24 mouse cellular contexts compared by ENCODE assay signal in genomic region chr2:136711155-136711554, GRCm38 (mm10). TPM values are rescaled to one million over a fixed set of nuclear protein-coding genes. Genes with fewer than 3 reads are reported as not detected.
A peak's percentile ranks its signal among the peaks of the same experiment; 100 is the strongest.
DNase-seq lines count a peak whose midpoint lies in the region; ATAC-seq and TF ChIP-seq lines count a peak whose summit lies in the region.
"Had no signal": no experiment of that assay in that cellular context is flagged by ENCODE, and none has a peak within 500 bp of the region (broad histone marks: within the 10 kb centered on the region; RNA-seq: fewer than 3 reads in every experiment).

No protein-coding gene starts in this region.

- H3K4me3 ChIP-seq in forebrain, postnatal 0 days (ENCODE audit: low read depth, low read length) = no peak overlapping the region
- H3K4me3 ChIP-seq in forebrain, embryonic 14.5 days (ENCODE audit: low read depth, low read length) = no peak overlapping the region
- no peak overlapping the region for H3K4me3 ChIP-seq in midbrain, embryonic 13.5 days (replicated peaks)
- H3K4me3 ChIP-seq in midbrain, embryonic 11.5 days (ENCODE audit: low read depth, low read length) = no peak overlapping the region
- H3K4me3 ChIP-seq in midbrain, embryonic 15.5 days = no peak overlapping the region
- H3K4me3 ChIP-seq in neural tube, embryonic 15.5 days (replicated peaks) = no peak overlapping the region
- H3K4me3 ChIP-seq: limb, embryonic 15.5 days; megakaryocyte, embryonic 14.5 days had no signal

- no peaks in the 10 kb centered on the region for H3K36me3 ChIP-seq in forebrain, postnatal 0 days (ENCODE audit: insufficient read depth)
- no peaks in the 10 kb centered on the region for H3K36me3 ChIP-seq in forebrain, embryonic 14.5 days (ENCODE audit: control insufficient read depth, insufficient read depth, low read length)
- H3K36me3 ChIP-seq in midbrain, embryonic 13.5 days = no peaks in the 10 kb centered on the region
- no peaks in the 10 kb centered on the region for H3K36me3 ChIP-seq in midbrain, embryonic 11.5 days (ENCODE audit: control insufficient read depth, insufficient read depth, low read length)
- no peaks in the 10 kb centered on the region for H3K36me3 ChIP-seq in midbrain, embryonic 15.5 days (replicated peaks)
- H3K36me3 ChIP-seq in neural tube, embryonic 15.5 days = no peaks in the 10 kb centered on the region
- H3K36me3 ChIP-seq: forebrain, embryonic 10.5 days; G1E; heart, embryonic 15.5 days; intestine, embryonic 15.5 days; limb, embryonic 15.5 days had no signal

- DNase-seq in forebrain, postnatal 0 days = no peak
- DNase-seq in forebrain, embryonic 14.5 days (ENCODE audit: low spot score) = no peak
- no peak for DNase-seq in midbrain, embryonic 11.5 days (ENCODE audit: low spot score, missing footprints)
- DNase-seq in thymus, postnatal 0 days (ENCODE audit: low spot score) = no peak
- DNase-seq: adrenal gland, postnatal 36 days; cerebellum, adult 11 months; heart, postnatal 4 days; kidney, postnatal 25 days; left cerebral cortex, postnatal 4 days; lung, embryonic 14.5 days; thymus, postnatal 14 days had no signal

- 27% methylated on average over 3 of the region's 3 CpGs for WGBS in forebrain, postnatal 0 days
- WGBS in forebrain, embryonic 14.5 days = 26% methylated on average over 3 of the region's 3 CpGs
- 24% methylated on average over 3 of the region's 3 CpGs for WGBS in midbrain, embryonic 13.5 days
- WGBS in midbrain, embryonic 11.5 days = 43% methylated on average over 3 of the region's 3 CpGs
- 26% methylated on average over 3 of the region's 3 CpGs for WGBS in midbrain, embryonic 15.5 days
- WGBS in neural tube, embryonic 15.5 days = 35% methylated on average over 3 of the region's 3 CpGs

- H3K9me3 ChIP-seq in forebrain, postnatal 0 days (ENCODE audit: low read length) = no peaks in the 10 kb centered on the region
- H3K9me3 ChIP-seq in forebrain, embryonic 14.5 days (replicated peaks; ENCODE audit: control insufficient read depth, low read length) = no peaks in the 10 kb centered on the region
- no peaks in the 10 kb centered on the region for H3K9me3 ChIP-seq in midbrain, embryonic 13.5 days
- no peaks in the 10 kb centered on the region for H3K9me3 ChIP-seq in midbrain, embryonic 11.5 days (ENCODE audit: control insufficient read depth, low read length)
- no peaks in the 10 kb centered on the region for H3K9me3 ChIP-seq in midbrain, embryonic 15.5 days
- H3K9me3 ChIP-seq in neural tube, embryonic 15.5 days (replicated peaks) = no peaks in the 10 kb centered on the region
- H3K9me3 ChIP-seq: forebrain, embryonic 10.5 days; heart, embryonic 15.5 days; intestine, embryonic 15.5 days; limb, embryonic 15.5 days had no signal

- no peak overlapping the region for H3K27ac ChIP-seq in forebrain, postnatal 0 days (ENCODE audit: low read depth, low read length)
- H3K27ac ChIP-seq in forebrain, embryonic 14.5 days (ENCODE audit: low read depth, low read length) = no peak overlapping the region
- no peak overlapping the region for H3K27ac ChIP-seq in midbrain, embryonic 13.5 days
- H3K27ac ChIP-seq in midbrain, embryonic 11.5 days (ENCODE audit: low read depth, low read length) = no peak overlapping the region
- H3K27ac ChIP-seq in midbrain, embryonic 15.5 days = no peak overlapping the region
- no peak overlapping the region; the same call in 1 of the 2 replicates for H3K27ac ChIP-seq in neural tube, embryonic 15.5 days (replicated peaks)
- H3K27ac ChIP-seq: heart, embryonic 15.5 days; intestine, embryonic 15.5 days; limb, embryonic 15.5 days; liver, embryonic 14.5 days had no signal

- TF ChIP-seq CTCF in forebrain, postnatal 0 days (IDR thresholded peaks at IDR 0.05; ENCODE audit: low read depth) = no peak

- H3K4me1 ChIP-seq in forebrain, postnatal 0 days (ENCODE audit: insufficient read depth) = peaks cover 5% of the 10 kb centered on the region
- H3K4me1 ChIP-seq in forebrain, embryonic 14.5 days (ENCODE audit: control insufficient read depth, insufficient read depth, low read length) = peaks cover 7% of the 10 kb centered on the region; the same call in 1 of the 2 replicates
- H3K4me1 ChIP-seq in midbrain, embryonic 13.5 days (replicated peaks) = peaks cover 19% of the 10 kb centered on the region
- H3K4me1 ChIP-seq in midbrain, embryonic 11.5 days (ENCODE audit: control insufficient read depth, insufficient read depth, low read length) = peaks cover 5% of the 10 kb centered on the region; the same call in 1 of the 2 replicates
- peaks cover 24% of the 10 kb centered on the region for H3K4me1 ChIP-seq in midbrain, embryonic 15.5 days
- peaks cover 22% of the 10 kb centered on the region for H3K4me1 ChIP-seq in neural tube, embryonic 15.5 days

- no peak overlapping the region for H3K9ac ChIP-seq in forebrain, postnatal 0 days
- H3K9ac ChIP-seq in forebrain, embryonic 14.5 days (ENCODE audit: low read length) = no peak overlapping the region
- no peak overlapping the region for H3K9ac ChIP-seq in midbrain, embryonic 13.5 days (replicated peaks)
- no peak overlapping the region for H3K9ac ChIP-seq in midbrain, embryonic 11.5 days (ENCODE audit: low read length)
- no peak overlapping the region for H3K9ac ChIP-seq in midbrain, embryonic 15.5 days
- H3K9ac ChIP-seq in neural tube, embryonic 15.5 days (replicated peaks) = no peak overlapping the region
- H3K9ac ChIP-seq: heart, embryonic 15.5 days; intestine, embryonic 15.5 days; limb, embryonic 15.5 days; liver, embryonic 14.5 days; lung, embryonic 14.5 days had no signal

- peak overlapping the region; percentile 62; the same call in 1 of the 2 replicates for H3K4me2 ChIP-seq in forebrain, postnatal 0 days (ENCODE audit: low read depth)
- no peak overlapping the region for H3K4me2 ChIP-seq in forebrain, embryonic 14.5 days (ENCODE audit: low read length)
- 0 out of 2 replicates have a peak overlapping the region, but pooled peaks have one; percentile 74 for H3K4me2 ChIP-seq in midbrain, embryonic 13.5 days (replicated peaks)
- H3K4me2 ChIP-seq in midbrain, embryonic 11.5 days = no peak overlapping the region
- H3K4me2 ChIP-seq in midbrain, embryonic 15.5 days = peak overlapping the region; percentile 77
- peak overlapping the region; percentile 66 for H3K4me2 ChIP-seq in neural tube, embryonic 15.5 days

- ATAC-seq in forebrain, postnatal 0 days = no peak
- ATAC-seq in forebrain, embryonic 14.5 days = no peak
- no peak for ATAC-seq in midbrain, embryonic 13.5 days
- ATAC-seq in midbrain, embryonic 11.5 days (ENCODE audit: low FRiP score) = no peak
- ATAC-seq in midbrain, embryonic 15.5 days (replicated peaks) = no peak
- ATAC-seq in neural tube, embryonic 15.5 days (ENCODE audit: low FRiP score) = no peak
- ATAC-seq: intestine, embryonic 15.5 days; Patski had no signal

- H3K27me3 ChIP-seq in forebrain, postnatal 0 days (ENCODE audit: insufficient read depth, low read length) = no peaks in the 10 kb centered on the region
- H3K27me3 ChIP-seq in forebrain, embryonic 14.5 days (replicated peaks; ENCODE audit: control insufficient read depth, insufficient read depth, low read length) = no peaks in the 10 kb centered on the region
- H3K27me3 ChIP-seq in midbrain, embryonic 13.5 days = no peaks in the 10 kb centered on the region
- no peaks in the 10 kb centered on the region for H3K27me3 ChIP-seq in midbrain, embryonic 11.5 days (ENCODE audit: control insufficient read depth, insufficient read depth, low read length)
- no peaks in the 10 kb centered on the region for H3K27me3 ChIP-seq in midbrain, embryonic 15.5 days (replicated peaks)
- no peaks in the 10 kb centered on the region for H3K27me3 ChIP-seq in neural tube, embryonic 15.5 days (replicated peaks)
- H3K27me3 ChIP-seq: heart, embryonic 15.5 days; intestine, embryonic 15.5 days; Patski had no signal

RNA-seq across cellular contexts. Expression of gene Snap25, which starts 2.1 kb away (rescaled TPM):
- total RNA-seq in forebrain, postnatal 0 days (2014; rRNA removed) = 244 and 245 TPM in 2 replicates
- 171 and 278 TPM in 2 replicates for polyA plus RNA-seq in forebrain, postnatal 0 days (2015; fragmentation: Nextera tagmentation; extraction: Ambion mirVana)
- polyA plus RNA-seq in forebrain, embryonic 14.5 days (2014; fragmentation: Nextera tagmentation; extraction: Ambion mirVana) = 53.5 and 85.8 TPM in 2 replicates
- polyA plus RNA-seq in midbrain, embryonic 13.5 days (2015; fragmentation: Nextera tagmentation; extraction: Ambion mirVana) = 78.4 and 90.0 TPM in 2 replicates
- polyA plus RNA-seq in midbrain, embryonic 11.5 days (2014; fragmentation: Nextera tagmentation; extraction: Ambion mirVana) = 28.3 and 34.9 TPM in 2 replicates
- polyA plus RNA-seq in midbrain, embryonic 15.5 days (2015; fragmentation: Nextera tagmentation; extraction: Ambion mirVana) = 148 and 162 TPM in 2 replicates
- 321 and 342 TPM in 2 replicates for polyA plus RNA-seq in neural tube, embryonic 15.5 days (2015; fragmentation: Nextera tagmentation; extraction: Ambion mirVana)
- polyA plus RNA-seq in thymus, postnatal 0 days (2015; fragmentation: Nextera tagmentation; extraction: Ambion mirVana) = 0.45 TPM in 1 of 2 replicates, not detected in the other
- polyA plus RNA-seq: G1E; Patski; spleen, adult 2 months; testis, adult 2 months had no signal

Comparison
In these comparisons a context has a peak if more than half of its experiments do, and no peak if none do; other contexts are left out.
1. H3K4me2 ChIP-seq: peak in forebrain, postnatal 0 days (single experiment), midbrain, embryonic 13.5 days (single experiment), midbrain, embryonic 15.5 days (single experiment) and neural tube, embryonic 15.5 days (single experiment); none in forebrain, embryonic 14.5 days (single experiment) and midbrain, embryonic 11.5 days (single experiment).
2. RNA of gene Snap25, which starts 2.1 kb away (polyA plus RNA-seq): 321 to 342 TPM in neural tube, embryonic 15.5 days, 171 to 278 TPM in forebrain, postnatal 0 days, 148 to 162 TPM in midbrain, embryonic 15.5 days, 78.4 to 90.0 TPM in midbrain, embryonic 13.5 days, 53.5 to 85.8 TPM in forebrain, embryonic 14.5 days and 28.3 to 34.9 TPM in midbrain, embryonic 11.5 days; 0.45 TPM in thymus, postnatal 0 days; every median in the first group is over 10 times any median in the second.